Mouse (Mus musculus) lung, postnatal 4 days (tissue): Measurements from ENCODE around the gene Ech1.

Experiments
- DNase-seq, 2 experiments: peaks; one replicate each; pipeline ENCODE4 v3.0.0; 2021

The Ech1 gene

DNA sequence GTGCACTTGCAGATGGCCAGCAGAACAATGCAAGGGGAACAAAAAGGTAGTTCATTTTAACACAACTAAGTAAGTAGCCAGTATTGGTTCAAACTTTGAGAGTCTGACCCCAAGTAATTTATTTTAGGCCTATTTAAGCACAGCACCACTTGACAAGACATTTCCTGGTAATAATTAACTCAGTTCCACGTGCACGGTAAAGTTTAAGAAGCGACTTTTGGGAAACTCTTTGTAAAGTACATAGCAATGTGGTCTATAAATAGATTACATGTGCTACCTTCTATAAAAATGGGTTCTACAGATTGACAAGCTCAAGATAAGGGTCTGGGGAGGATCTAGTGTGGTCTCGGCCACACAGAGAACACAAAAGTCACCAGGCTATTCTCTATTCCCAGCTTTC, 21.3 kb upstream of the Ech1 start:
- no peak for DNase-seq

DNA sequence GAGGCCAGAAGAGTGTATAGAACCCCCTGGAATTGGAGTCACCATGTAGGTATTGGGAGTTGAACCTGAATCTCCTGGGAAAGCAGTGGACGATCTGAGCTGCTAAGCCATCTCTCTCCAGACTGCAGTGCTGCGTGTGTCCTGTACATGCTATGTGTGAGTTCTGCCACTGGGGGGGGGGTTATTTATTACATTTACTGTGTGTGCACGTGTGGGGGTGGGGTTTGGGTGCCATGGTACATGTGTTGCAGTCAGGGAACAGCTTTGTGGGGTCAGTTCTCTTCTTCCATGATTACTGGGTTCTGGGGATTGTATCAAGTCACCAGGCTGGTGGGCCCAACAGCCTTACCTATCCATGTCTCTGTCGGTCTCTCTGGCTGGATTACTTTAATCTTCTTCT, 18.1 kb upstream of the Ech1 start:
- DNase-seq = peak in 1 of 2 experiments; percentile 45

DNA sequence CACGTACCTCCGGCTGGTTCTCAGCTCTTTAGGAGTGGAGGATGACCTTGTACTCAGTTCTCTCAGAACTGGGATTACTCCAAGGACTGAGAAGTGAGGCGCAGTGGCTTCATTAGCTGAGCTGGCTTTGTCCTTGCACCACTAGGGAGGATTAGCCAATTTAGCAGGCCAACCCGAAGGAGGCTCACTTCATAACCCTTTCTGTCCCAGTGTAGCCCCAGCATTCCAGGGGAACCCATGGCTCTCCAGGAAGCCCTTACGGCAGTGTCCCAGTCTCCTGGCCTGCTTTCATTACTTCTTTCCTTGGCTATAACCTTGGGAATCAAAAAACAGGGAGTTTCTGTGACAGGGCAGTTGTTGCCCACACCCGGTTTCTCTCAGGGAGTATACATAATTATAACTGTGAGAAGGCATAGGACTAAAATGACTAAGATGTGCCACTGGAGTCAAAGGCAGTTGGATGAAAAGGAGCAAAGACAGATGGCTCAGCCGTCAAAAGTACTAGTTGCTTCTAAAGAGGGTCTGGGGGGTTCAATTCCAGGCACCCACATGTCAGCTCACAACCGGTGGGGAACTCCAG, 17.3 kb upstream of the Ech1 start:
- peak; percentile 55 to 56 for DNase-seq

DNA sequence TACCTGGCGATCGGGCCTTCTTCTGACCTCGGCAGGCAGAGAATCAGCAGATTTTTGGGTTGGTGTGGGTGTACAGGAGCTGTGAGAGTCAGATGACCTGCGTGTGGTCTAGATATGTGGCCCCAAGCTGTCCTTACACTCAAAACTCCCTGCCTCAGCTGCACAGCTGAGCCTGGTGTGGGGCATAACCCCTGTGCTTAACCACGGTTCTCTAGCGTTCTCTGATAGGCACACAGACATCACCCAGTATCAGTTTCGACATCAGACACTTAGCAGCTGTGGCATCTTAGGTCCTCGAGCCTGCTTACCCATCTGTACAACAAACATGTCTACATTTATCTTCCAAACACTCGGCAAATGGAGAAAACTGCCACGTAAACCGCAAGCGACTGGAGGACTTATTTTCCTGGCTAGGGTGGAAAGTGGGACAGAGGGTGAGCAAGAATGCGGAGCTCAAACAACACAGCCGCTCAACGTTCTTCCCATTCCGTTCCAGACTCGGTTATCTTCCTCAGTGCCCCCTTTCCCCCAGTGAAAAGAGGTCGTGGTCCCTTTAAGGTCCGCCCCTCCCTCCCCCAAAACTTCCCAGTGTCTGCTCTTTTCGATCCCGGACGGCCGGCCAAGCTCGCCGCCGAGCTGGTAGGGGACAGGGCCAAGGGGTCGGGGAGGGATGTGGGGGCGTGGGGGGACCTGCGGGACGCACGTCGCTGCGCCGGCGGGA, 16.6 kb upstream of the Ech1 start, which contains the start of gene Hnrnpl:
Gene Hnrnpl (plus strand): TSS at position 321 of the 721 bp plus-strand sequence.
- DNase-seq = peak in 1 of 2 experiments; percentile 47

DNA sequence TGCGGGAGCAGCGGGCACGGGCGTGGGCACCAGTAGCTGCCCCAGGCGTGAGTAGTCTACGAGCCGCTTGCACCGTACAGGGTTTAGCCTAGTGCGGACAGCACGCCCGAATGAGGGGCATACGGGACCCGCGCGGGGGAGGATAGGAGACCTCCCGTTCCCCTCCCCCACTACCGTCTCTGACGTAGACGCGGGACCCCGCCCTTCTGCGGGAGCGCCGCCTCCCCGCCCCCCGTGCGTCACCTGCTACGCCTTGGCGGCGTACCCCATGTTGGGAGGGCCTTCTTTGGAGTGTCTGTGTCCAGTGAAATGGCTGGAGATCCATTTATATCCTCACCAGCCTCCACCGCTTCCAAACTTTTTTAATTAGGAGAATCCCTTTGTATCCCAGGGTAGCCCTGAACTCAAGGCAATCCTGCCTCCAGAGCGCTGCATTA, 16.0 kb upstream of the Ech1 start:
- DNase-seq = peak; percentile 96 to 97

DNA sequence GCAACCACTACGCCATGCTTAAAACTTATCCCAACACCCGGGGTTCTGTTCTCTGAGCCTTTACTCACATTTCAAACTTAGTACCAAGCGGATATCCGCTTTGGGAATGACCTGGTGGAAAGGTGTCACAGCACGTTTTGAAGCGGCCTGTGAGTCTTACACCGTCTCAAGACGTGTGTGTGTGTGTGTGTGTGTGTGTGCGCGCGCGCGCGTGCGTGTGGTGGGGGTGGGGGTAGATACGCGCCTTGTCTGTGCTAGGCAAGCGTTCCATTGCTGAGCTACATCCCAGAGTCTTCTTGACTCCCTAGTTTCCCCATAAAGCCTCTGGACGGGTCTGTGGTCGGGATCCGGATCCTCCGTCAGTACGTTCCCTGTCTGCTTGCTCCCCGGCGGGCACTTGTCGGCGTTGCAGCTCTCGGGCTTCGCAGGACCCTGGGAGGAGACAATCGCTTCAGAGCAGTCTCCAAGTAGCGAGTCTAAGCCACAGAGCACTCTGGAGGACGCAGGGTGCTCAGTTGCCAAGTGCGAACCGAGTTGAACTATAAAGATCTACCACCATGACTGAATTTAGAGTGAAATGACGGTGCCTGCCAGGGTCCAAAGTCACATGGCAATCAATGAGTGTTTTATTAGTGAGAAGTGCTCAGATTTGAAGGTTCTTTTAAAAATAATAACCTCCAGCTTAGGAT, 15.5 kb upstream of the Ech1 start:
- peak; percentile 75 to 77 for DNase-seq

DNA sequence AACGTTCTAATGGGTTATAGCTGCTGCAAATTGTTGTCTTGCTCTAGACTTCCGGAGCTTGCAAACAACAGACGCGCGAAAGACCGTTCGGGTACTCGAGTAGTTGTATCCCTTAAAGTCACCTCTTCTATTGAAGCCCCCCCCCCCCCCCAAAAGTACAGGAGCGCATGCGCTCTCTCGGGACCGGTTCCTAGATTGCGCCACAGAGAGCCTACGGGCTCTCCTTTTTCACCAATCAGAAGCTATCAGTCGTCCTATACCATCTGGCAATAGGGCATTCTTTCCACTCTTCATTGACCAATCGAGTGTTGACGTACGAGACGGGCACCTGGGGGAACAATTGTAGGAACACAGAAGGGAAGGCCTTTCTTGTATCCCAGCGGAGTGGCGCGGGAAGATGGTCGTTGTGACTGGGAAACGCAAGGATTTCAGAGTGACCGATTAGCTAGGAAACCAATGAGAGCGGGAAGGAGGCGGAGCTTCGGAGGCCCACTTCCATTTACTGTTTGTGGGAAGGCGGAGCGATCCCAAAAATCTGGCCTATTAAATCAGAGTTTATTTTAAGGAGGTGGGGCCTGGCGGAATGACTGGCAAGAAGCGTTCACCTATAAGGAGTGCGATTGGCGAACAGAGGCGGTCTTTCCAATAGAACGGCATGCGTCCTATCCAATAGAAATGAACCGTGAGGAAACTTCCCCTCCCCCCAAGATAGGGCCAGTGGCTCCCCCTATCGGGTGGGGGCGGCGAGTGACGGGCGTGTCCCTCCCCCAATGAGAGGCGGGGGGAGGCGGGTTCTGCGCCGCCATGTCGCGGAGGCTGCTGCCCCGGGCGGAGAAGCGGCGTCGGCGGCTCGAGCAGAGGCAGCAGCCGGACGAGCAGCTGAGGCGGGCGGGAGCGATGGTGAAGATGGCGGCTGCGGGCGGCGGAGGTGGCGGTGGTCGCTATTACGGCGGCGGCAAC, 14.6 kb upstream of the Ech1 start:
- DNase-seq = peak; percentile 98 to 99

DNA sequence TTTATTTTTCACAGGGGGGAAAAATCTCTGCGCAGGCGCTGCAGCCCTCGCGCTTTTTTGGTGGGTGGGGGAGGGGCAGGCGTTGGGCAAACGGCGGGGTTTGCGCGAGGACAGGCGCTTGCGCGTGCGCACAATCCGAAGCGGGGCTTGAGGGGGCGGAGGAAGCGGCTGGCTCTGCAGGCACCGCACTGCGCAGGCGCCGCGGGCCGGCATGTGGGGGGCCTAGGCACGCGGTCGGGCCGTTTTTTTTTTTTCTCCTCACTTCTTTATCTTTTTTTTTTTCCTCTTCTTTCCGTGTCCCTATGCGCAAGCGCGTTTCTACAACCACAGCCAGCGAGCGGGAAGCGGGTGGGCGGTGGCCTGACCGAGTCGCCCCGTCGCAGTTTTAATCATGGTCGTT, 13.8 kb upstream of the Ech1 start:
- peak; percentile 96 to 97 for DNase-seq

DNA sequence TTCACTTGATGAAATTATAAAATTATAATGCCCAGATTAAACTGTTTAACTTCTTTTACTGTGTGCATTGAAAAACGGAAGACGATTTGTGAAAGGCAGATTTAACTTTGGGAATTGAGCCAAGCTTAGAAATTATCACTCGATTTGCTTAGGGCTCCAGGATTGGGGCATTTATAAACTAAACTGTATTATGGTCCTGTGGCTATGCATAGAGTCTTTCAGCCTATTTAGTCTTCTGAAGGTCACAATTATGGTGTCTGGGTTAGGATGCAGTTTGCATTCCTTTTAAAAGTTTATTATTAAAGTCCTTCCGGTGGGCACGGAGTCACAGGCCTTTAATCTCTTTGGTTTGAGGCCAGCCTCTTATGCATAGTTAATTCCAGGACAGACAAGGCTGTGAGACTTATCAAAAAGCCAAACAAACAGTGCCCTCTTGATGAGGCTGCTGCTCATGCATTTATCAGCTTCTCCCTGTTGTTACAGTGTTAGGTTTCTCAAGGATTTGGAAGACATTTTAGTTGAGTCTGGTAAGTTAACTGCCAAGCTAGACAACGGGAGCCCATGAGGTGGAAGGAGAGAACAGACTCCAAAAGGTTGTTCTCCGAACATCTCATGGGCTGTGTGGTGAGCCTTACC, 13.3 kb upstream of the Ech1 start:
- no peak for DNase-seq

DNA sequence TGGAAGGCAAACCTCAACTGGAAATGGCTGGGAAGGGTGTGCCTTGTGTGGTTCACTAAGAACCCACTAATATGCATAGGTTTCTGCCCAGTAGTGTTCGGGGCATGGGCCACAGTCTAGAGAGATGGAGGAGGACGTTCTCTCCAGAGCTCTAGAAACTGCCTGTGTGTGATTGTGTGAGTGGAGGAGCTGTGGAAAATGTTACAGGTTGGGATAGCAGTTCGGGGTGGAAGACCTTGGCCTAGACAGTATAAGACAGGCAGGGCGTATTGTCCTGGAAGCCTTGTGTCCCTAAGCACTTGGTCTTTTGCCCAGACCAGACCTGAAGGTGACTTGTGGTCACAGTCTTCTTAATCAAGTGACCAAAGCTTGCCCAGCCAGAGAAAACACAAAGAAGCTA, 12.6 kb upstream of the Ech1 start:
- no peak for DNase-seq

DNA sequence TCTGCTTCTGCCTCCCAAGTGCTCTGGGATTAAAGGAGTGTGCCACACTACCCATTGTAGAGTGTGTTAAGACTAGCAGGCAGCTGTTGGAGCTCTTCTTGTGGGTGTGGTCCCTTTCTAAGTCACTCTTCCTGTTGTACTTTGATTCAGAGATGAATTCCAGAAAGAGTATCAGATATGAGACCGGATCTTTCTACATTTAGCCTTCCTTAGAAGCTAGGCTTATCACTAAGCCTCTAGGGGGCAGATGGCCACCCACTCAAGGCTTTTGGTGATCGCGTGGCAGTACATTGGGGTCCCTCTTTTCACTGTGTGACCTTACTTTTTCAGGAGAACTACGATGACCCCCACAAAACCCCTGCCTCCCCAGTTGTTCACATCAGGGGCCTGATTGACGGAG, 12.1 kb upstream of the Ech1 start:
- no peak for DNase-seq

DNA sequence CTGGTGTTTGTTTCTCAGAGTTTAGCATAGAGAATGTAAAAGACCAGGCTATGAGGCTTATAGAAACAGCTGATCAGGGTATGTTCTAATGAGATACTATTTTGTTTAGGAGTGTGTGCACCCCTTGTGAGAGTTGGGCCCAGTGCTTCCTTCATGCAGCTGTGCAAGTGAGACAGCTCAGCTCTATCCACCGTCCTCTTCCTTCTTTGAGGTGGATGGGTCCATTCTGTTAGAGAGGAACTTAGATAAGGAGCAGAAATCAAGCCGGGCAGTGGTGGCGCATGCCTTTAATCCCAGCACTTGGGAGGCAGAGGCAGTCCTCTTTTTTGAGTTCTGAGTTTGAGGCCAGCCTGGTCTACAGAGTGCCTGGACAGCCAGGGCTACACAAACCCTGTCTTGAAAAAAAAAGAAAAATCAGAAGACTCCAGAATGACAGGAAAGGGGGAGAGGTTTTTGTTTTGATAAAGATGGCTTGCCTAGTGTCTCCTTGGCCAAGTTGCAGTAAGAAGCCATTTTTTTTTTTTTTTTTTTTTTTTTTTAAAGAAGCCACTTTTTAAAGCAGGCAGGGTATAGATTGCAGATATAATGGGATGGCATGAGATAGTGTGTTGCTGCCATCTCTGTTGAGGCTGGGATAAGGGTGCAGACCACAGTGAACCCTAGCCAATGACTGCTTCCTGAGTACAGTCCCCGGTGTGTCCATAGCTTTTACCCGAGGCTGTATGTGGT, 10.5 kb upstream of the Ech1 start:
- no peak for DNase-seq

DNA sequence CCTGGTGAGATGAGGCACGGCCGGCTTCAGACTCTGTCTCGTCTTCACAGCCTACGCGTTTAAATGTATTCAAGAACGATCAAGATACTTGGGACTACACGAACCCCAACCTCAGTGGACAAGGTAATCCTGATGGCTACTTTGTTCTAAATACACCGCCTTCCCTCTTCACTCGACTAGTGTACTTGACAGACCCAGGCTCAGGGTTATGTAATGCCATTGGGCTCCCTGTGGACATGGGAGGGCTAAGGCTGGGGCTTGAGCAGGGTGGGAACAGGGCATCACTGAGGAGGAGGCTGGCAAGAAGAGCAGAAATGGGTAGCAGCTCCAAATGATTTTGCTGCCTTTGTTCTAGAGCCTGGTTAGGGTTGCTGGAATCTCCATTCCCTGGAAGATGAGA, 9.8 kb upstream of the Ech1 start:
- DNase-seq = no peak

DNA sequence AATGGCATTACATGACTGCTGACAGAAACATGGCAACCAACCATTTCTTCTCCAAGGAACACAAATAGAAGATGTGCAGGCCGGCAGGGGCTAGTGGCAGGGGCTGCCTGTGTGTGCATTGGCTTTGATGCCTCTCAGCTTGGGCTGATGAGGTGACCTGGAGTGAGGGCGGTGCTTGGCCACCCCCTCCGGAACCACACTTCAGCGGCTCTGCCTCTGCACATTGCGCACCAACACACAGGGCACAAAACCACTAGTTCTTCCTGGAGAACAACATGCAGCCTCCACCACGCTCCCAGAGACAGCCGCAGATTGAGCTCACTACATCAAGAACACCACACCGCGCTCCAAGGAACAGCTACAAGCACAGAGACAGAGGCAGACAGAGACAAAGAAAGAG, 8.8 kb upstream of the Ech1 start:
- DNase-seq = no peak

DNA sequence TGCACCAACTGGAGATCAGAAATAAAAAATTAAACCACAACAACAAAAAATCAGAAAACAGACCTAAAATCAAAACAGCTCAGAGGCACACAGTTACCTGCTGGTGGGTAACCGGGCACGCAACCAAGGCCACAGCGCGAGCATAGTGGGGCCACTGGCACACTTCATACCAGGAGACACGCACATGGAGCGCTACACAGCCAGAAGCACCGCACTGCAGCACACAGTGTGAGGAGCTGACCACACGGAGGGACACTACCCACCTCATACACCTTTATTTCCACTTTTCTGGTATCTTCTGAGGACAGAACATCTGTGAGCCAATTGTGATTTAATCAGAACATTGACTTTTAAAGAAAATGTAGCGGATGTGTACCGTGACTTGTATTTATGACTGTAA, 8.1 kb upstream of the Ech1 start:
- DNase-seq = no peak

DNA sequence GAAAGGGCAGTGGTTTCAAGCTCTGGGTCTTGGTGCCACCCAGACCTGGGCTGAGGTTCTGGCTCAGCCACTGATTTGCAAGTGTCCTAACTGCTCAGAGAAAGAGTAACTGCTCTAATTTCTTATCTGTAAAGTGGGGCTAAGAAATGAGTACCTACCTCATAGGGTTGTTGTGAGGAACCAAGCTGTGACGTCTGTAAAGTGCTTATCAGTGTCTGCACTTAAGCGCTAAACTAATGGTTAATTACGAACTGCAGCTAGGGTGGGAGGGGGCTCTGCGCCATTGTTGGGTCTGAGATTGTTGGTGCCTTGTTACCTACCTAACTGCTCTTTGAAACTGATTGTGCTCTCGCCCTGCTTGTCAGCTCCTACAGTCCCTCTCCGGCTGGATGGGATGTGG, 7.5 kb upstream of the Ech1 start:
- no peak for DNase-seq

DNA sequence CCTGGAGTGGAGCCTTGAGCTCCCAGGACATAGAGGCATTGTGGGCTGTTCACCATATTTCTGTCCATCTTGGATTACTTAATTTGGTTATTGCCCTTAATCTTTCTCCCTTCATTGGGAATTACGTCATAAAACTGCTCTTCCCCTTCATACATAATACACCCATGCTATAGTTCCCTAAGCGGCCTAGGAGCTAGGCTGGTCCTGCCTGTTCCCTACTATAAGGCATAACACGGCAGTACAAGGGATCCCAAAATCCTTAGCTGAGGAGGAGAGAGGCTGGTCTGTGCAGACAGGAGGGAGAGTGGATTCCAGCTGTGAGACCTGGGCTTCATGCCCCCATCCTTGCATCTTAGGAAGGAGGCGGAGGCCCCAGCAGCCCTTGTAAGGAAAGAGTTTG, 7.1 kb upstream of the Ech1 start:
- no peak for DNase-seq

DNA sequence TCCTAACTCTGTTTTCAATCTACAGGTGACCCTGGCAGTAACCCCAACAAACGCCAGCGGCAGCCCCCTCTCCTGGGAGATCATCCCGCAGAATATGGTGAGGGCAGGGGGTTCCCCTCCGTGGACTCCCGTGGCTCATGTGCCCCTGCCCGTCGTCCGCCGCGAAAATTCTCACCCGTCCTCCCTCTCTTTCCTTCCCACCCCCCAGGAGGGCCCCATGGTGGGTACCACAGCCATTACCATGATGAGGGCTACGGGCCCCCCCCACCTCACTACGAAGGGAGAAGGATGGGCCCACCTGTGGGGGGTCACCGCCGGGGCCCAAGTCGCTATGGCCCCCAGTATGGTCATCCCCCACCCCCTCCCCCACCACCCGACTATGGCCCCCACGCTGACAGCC, 6.6 kb upstream of the Ech1 start:
- DNase-seq = no peak

DNA sequence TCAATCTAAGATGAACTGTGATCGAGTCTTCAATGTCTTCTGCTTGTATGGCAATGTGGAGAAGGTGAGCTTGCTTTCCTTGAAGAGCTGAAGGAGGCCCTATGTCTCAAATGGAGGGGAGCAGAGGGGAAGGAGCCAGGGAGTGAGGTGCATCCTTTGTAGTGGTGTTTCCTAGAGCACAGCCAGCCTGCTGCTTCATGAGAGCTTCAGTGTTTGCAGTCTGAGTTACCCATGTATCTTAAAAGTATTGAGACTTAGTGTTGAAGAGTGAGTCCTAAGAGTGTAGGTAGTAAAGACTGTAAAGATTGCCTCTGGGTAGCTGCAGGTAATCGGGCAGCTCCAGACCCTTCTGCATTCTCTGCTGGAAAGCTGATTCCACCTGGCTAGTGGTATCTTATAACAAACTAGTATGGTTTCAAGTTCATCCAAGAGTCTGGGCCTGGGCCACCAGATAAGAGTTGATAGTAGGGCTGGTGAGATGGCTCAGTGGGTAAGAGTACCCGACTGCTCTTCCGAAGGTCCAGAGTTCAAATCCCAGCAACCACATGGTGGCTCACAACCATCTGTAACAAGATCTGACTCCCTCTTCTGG, 6.1 kb upstream of the Ech1 start:
- DNase-seq = no peak

DNA sequence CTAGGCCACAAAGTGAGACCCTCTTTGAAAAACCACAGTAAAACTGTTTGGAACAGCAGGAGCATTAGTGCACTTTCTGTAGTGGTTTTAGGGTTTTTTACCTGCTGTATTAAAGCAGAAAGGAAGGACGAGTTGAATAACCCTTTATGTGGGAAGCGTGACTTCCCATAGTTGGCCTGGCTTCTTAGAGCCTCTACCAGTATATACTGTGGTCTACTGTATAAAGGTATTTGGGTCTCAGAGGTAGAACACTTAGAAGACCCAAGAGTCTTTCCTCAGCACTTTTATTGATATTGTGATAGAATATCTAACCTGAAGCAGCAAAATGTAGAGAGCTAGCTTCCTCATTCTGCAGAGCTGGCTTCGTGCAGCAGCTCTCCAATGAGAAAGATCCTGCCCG, 5.4 kb upstream of the Ech1 start:
- DNase-seq = no peak
